Mouse (Mus musculus) kidney, embryonic 15.5 days (tissue): ENCODE results near the gene Gm49403. TPM values are rescaled to one million over a fixed set of nuclear protein-coding genes. Genes with fewer than 3 reads are reported as not detected.
"Not testable (repeated sequence)": the region's sequence is repeated elsewhere in the genome, so short reads cannot be mapped to it uniquely, and the experiment has no call there.

Source experiments
- ATAC-seq: fragments of 200-750 bp; cut with Nextera tagmentation; replicated peaks from 2 replicates; pipeline ENCODE4 v1.8.0; 2017; ENCODE audit warnings: moderate TSS enrichment; ENCODE audit not compliant: low FRiP score
- H3K27ac ChIP-seq: fragments of 300-500 bp; sonication (generic); 2 replicates; pipeline ENCODE4 v1.5.1; 2015; ENCODE audit warnings: mild to moderate bottlenecking, inconsistent platforms
- H3K27me3 ChIP-seq: fragments of 300-500 bp; sonication (generic); 2 replicates; pipeline ENCODE4 v1.6.1; 2015; ENCODE audit warnings: inconsistent platforms
- H3K36me3 ChIP-seq: fragments of 300-500 bp; sonication (generic); 2 replicates; pipeline ENCODE4 v1.6.1; 2015; ENCODE audit warnings: inconsistent platforms
- H3K4me1 ChIP-seq: fragments of 300-500 bp; sonication (generic); 2 replicates; pipeline ENCODE4 v1.6.1; 2015; ENCODE audit warnings: inconsistent platforms
- H3K4me2 ChIP-seq: fragments of 300-500 bp; sonication (generic); 2 replicates; pipeline ENCODE4 v1.6.1; 2015; ENCODE audit warnings: moderate library complexity, mild to moderate bottlenecking, inconsistent platforms
- H3K4me3 ChIP-seq: fragments of 300-500 bp; sonication (generic); replicated peaks from 2 replicates; pipeline ENCODE4 v1.5.1; 2015; ENCODE audit warnings: mild to moderate bottlenecking, inconsistent platforms
- H3K9ac ChIP-seq: fragments of 300-500 bp; sonication (generic); 2 replicates; pipeline ENCODE4 v1.6.1; 2015; ENCODE audit warnings: mild to moderate bottlenecking, inconsistent platforms
- H3K9me3 ChIP-seq: fragments of 300-500 bp; sonication (generic); replicated peaks from 2 replicates; pipeline ENCODE4 v1.6.1; 2016; ENCODE audit warnings: inconsistent platforms
- WGBS: fragments of 180-500 bp; shearing (Covaris S2); methylation state at CpG from one replicate; pipeline ENCODE4 v1.1.7; 2015; ENCODE audit warnings: mixed read lengths; 5-methylcytosine and 5-hydroxymethylcytosine counted together
- polyA plus RNA-seq: library from polyadenylated mRNA; unstranded; fragments of >200 nt; fragmentation: Nextera tagmentation; extraction: Ambion mirVana; gene quantifications from 2 replicates; pipeline ENCODE4 v1.2.1, GENCODE M21; 2015

The Gm49403 gene
- polyA plus RNA-seq, 1 experiment from 2014 or later = not detected

DNA sequence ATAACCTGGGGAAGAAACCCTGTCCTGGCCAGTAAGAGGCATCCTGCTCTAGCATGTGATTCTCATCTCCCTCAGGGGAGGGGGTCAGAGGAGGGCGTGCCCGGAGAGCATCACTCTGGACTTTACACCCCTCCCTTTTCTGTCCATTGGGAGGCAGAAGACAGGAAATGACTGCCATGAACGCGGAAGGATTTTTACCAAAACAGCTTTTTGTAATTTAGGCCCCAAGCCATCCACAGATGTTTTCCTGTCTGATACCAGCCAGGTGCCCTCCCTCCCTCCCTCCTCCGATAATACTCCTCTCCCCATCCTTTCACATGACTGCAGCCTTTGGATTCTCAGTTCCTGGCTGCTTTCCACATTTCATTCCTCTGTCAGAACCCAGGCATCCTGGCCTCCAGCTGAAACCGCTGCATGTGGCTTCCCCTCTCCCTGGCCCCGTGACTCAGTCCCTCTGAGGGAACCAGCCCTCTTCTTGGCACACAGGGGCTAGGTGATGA, 33.3 kb upstream of the Gm49403 start, which contains the start of gene Lrrn4cl:
TSS of gene Lrrn4cl (plus strand) at position 367 of the 500 bp plus-strand sequence.
- Histone ChIP-seq H3K9ac (0 out of 2 replicates have a peak within 1 kb of the TSS, but pooled peaks have one; percentile 3), H3K4me2 (peak within 1 kb of the TSS; percentile 12; the same call in 1 of the 2 replicates), H3K4me1 (peaks cover 8% of the 10 kb centered on the region), H3K36me3 (peaks cover 32% of the 10 kb centered on the region), H3K4me3 (no peak within 1 kb of the TSS), H3K27ac (no peak within 1 kb of the TSS), H3K27me3 (no peaks in the 10 kb centered on the region), H3K9me3 (no peaks in the 10 kb centered on the region)
- ATAC-seq = peak; percentile 78; the same call in 1 of the 2 replicates
- WGBS = 30% methylated on average over 7 of the region's 7 CpGs

DNA sequence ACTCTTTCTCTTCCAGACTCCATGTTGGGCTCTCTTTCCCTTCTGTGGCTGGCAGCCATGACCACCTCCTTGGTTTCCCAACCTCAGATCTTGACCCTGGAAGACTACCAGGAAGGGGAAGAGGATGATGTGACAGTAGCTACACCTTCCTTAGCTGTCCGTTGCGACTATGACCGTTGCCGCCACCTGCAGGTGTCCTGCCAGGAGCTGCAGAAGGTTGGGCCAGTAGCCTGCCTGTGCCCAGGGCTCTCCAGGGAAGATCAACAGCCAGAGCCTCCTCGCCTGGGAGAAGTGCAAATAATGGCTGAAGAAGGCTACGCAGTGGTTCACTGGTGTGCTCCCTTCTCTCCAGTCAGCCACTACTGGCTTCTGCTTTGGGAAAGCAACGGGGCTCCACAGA, 32.1 kb upstream of the Gm49403 start:
- Histone ChIP-seq H3K27me3 (no peaks in the 10 kb centered on the region), H3K4me2 (no peak overlapping the region), H3K4me3 (no peak overlapping the region), H3K9ac (no peak overlapping the region), H3K36me3 (peaks cover 20% of the 10 kb centered on the region), H3K27ac (no peak overlapping the region), H3K4me1 (peaks cover 8% of the 10 kb centered on the region), H3K9me3 (no peaks in the 10 kb centered on the region)
- 49% methylated on average over 7 of the region's 7 CpGs for WGBS
- ATAC-seq = no peak

DNA sequence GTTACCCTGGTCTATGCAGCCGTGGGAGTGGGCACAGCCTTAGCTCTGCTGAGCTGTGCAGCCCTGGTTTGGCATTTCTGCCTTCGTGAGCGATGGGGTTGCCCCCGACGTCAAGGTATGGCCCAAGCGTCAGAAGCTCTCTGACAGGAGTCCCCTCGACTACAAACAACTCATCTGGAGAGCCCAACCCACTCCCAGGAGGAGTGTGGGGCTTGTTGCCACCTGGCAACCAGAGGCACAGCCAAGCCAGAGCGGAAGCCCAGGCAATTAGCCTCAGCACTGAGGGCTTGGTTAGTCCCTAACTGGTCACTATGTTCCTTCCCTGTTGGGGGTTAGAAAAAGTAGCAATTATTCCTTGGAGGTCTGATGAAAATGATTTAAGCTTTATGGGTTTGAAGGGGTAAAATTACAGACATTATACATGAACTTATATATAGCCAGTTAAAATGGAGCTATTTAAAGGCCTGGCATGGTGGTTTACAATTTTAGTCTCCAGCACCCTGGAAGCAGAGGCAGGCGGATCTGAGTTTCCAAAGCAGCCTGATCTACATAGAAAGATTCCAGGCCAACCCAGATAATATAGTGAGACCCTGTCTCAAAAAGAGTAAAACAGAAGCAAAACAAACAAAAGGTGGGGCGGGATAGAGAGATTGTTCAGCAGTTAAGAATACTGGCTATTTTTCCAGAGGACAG, 31.3 kb upstream of the Gm49403 start:
- ATAC-seq = no peak
- H3K4me2 ChIP-seq = no peak overlapping the region
- WGBS = 61% methylated on average over 10 of the region's 10 CpGs

DNA sequence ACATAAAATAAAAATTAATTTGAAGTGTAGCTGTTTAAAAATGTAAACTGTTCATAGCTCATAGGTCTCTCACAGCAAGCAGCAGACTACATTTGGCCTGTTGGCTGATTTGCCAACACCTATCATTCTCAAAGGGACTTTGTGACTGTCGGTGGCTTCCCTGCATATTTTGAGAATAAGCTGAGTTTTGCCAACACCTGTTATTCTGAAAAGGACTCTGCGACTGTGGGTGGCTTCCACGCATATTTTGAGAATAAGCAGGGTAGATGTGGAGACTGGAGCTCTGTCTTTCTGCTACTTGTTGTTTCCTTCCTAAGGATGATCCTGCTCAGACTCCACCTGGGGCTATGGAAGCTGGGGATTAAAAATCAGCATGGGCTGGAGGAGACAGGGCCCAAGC, 30.6 kb upstream of the Gm49403 start:
- Histone ChIP-seq H3K9me3 (no peaks in the 10 kb centered on the region), H3K27ac (no peak overlapping the region), H3K4me3 (no peak overlapping the region), H3K4me2 (no peak overlapping the region), H3K36me3 (peaks cover 7% of the 10 kb centered on the region), H3K27me3 (no peaks in the 10 kb centered on the region), H3K4me1 (peaks cover 8% of the 10 kb centered on the region), H3K9ac (no peak overlapping the region)
- no peak for ATAC-seq
- WGBS = 82% methylated on average over 3 of the region's 3 CpGs

More for the DNA sequence above, 31.3 kb upstream of the Gm49403 start:
- H3K36me3 ChIP-seq = peaks cover 13% of the 10 kb centered on the region
- no peak overlapping the region for H3K4me3 ChIP-seq
- peaks cover 8% of the 10 kb centered on the region for H3K4me1 ChIP-seq
- H3K27me3 ChIP-seq = no peaks in the 10 kb centered on the region
- H3K9ac ChIP-seq = no peak overlapping the region
- no peak overlapping the region for H3K27ac ChIP-seq
- no peaks in the 10 kb centered on the region for H3K9me3 ChIP-seq

DNA sequence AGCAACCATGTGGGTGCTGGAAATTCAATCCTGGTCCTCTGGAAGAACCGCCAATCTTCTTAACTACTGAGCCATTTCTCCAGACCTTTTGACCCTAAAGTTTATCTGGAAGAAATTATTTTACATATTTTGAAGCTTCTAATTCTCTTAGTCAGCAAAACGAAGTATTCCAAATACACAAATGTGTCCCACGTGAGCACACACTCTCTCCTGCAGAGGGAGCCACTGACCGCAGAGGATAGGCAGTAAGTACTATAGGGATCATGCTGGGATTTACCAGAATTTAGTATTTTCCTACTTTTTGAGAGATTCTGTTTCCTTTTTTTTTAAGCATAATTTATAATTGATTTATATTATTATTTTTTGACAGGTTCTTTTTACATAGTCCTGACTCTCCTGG, 26.0 kb upstream of the Gm49403 start:
- ATAC-seq = no peak
- Histone ChIP-seq H3K4me1 (no peaks in the 10 kb centered on the region), H3K27ac (no peak overlapping the region), H3K36me3 (no peaks in the 10 kb centered on the region), H3K9me3 (no peaks in the 10 kb centered on the region), H3K27me3 (no peaks in the 10 kb centered on the region), H3K4me2 (no peak overlapping the region), H3K9ac (no peak overlapping the region), H3K4me3 (no peak overlapping the region)
- WGBS = 51% methylated on average over 4 of the region's 4 CpGs

DNA sequence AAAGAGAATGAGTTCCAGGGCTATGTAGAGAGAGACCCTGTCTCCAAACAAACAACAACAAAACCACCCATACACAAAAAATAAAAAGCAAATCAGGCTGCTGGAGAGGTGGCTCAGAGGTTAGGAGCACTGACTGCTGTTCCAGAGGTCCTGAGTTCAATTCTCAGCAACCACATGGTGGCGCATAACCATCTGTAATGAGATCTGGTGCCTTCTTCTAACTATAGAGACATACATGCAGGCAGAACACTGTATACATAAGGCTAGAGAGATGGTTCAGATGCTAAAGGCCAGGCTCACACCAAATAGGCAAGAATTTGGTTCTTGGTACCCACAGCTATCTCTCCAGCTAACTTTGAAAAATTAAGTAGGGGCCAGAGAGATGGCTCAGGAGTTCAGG, 24.7 kb upstream of the Gm49403 start:
- WGBS = 21% methylated on average over 1 of the region's 1 CpGs
- Histone ChIP-seq H3K9me3 (no peaks in the 10 kb centered on the region), H3K27me3 (no peaks in the 10 kb centered on the region), H3K9ac (no peak overlapping the region), H3K36me3 (no peaks in the 10 kb centered on the region), H3K27ac (no peak overlapping the region), H3K4me3 (no peak overlapping the region), H3K4me2 (no peak overlapping the region), H3K4me1 (no peaks in the 10 kb centered on the region)
- no peak for ATAC-seq

DNA sequence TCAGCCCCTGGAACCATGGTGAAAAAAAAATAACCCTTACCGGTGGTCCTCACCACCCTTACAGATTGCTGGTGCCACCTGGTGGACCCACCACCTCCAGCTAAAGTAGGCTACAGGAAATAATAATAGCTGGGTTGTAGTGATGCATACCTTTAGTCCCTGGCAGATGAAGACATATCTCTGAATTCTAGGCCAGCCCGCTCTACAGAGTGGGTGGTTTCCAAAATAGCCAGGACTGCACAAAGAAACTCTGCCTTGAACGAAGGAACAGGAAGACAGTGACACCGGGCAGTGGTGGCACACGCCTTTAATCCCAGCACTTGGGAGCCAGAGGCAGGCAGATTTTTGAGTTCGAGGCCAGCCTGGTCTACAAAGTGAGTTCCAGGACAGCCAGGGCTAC, 19.5 kb upstream of the Gm49403 start:
- WGBS = 83% methylated on average over 6 of the region's 6 CpGs
- Histone ChIP-seq H3K9ac (no peak overlapping the region), H3K27me3 (no peaks in the 10 kb centered on the region), H3K27ac (no peak overlapping the region), H3K4me1 (no peaks in the 10 kb centered on the region), H3K36me3 (no peaks in the 10 kb centered on the region), H3K4me3 (no peak overlapping the region), H3K4me2 (no peak overlapping the region), H3K9me3 (no peaks in the 10 kb centered on the region)
- ATAC-seq = no peak

DNA sequence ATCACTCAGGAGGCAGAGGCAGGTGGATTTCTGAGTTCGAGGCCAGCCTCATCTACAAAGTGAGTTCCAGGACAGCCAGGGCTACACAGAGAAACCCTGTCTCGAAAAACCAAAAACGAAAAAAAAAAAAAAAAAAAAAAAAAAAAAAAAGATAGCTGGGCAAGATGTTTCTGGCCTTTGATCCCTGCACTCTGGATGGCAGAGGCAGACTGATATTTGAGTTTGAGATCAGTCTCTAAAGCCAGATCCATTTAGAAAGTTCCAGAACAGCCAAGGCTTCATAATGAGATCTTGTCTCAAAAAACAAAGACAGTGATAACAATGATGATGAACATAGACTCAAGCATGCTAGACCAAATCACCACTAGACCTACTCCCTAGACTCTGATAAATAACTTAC, 13.3 kb upstream of the Gm49403 start:
- H3K4me3 ChIP-seq = 0 out of 2 replicates have a peak overlapping the region, but pooled peaks have one; percentile 81
- H3K27me3 ChIP-seq, H3K9me3 ChIP-seq, ATAC-seq, H3K27ac ChIP-seq, H3K9ac ChIP-seq: not testable (repeated sequence)
- peak overlapping the region; percentile 79 for H3K4me2 ChIP-seq
- 87% methylated on average over 3 of the region's 3 CpGs for WGBS
- H3K36me3 ChIP-seq = peaks cover 24% of the 10 kb centered on the region
- H3K4me1 ChIP-seq = peaks cover 13% of the 10 kb centered on the region

DNA sequence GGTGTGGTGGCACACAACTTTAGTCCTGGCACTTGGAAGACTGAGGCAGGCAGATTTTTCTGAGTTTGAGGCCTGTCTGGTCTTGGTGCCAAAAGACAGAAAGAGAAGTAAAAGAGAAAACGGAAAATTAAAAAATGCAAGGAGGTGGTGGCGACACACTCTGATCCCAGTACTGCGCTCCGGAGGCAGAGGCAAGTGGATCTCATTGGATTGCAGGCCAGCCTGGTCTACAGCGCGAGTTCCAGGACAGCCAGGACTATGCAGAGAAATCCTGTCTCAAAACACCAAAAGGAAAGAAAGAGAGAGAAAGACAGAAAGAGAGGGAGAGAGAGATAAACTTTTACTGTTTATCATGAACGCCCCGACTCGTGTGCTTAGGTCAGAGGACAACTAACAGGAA, 12.9 kb upstream of the Gm49403 start:
- H3K9me3 ChIP-seq = no peaks in the 10 kb centered on the region
- 53% methylated on average over 9 of the region's 9 CpGs for WGBS
- peak overlapping the region; percentile 81 for H3K27ac ChIP-seq
- peak overlapping the region; percentile 81 for H3K4me3 ChIP-seq
- peak overlapping the region; percentile 79 for H3K4me2 ChIP-seq
- peaks cover 13% of the 10 kb centered on the region for H3K4me1 ChIP-seq
- peaks cover 28% of the 10 kb centered on the region for H3K36me3 ChIP-seq
- H3K27me3 ChIP-seq = no peaks in the 10 kb centered on the region
- ATAC-seq = peak; percentile 55
- H3K9ac ChIP-seq = peak overlapping the region; percentile 92

DNA sequence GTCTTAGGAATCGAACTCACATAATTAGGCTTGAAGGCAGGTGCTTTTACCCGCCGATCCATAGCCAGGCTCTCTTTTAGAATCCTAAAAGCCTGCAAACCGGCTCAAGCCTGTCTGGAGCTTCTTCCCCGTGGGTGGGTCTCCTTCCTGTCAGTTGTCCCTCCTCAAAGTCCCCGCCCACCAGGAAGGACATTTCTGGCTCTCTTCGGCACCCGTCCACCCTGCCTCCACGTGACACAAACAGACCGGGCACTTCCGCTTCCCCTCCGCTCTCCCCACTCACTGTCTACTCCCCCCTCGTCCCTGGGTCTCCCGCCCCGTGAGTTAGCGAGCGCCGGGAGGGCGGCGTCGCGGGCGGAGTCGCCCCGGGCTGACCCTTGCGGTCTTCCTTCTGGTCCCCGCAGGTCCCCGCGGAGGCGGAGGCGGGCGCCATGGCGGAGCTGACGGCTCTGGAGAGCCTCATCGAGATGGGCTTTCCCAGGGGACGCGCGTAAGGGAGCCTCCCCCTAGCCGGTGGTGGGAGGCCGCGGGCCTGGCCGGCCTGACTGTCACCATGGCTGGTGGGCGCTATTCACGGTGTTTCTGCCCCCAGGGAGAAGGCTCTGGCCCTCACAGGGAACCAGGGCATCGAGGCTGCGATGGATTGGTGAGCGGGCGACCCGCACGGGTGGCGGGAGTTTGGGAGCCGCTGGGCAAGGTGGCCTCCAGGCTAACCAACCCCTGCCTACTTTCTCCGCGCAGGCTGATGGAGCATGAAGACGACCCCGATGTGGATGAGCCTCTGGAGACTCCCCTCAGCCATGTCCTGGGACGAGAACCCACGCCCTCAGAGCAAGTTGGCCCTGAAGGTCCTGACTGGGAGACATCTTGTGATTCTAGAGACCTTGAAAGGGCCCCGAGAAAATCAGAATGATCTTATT, 12.2 kb upstream of the Gm49403 start, which contains the start of gene Ubxn1:
TSS of gene Ubxn1 (plus strand) at position 230 of the 920 bp plus-strand sequence.
- H3K27ac ChIP-seq = peak within 1 kb of the TSS; percentile 86
- peak within 1 kb of the TSS; percentile 79 for H3K4me2 ChIP-seq
- H3K4me1 ChIP-seq = peaks cover 13% of the 10 kb centered on the region
- peak within 1 kb of the TSS; percentile 92 for H3K9ac ChIP-seq
- peak; percentile 97 for ATAC-seq
- peaks cover 35% of the 10 kb centered on the region for H3K36me3 ChIP-seq
- WGBS = under 1% methylated on average over 59 of the region's 59 CpGs
- no peaks in the 10 kb centered on the region for H3K27me3 ChIP-seq
- no peaks in the 10 kb centered on the region for H3K9me3 ChIP-seq
- H3K4me3 ChIP-seq = peak within 1 kb of the TSS; percentile 81

DNA sequence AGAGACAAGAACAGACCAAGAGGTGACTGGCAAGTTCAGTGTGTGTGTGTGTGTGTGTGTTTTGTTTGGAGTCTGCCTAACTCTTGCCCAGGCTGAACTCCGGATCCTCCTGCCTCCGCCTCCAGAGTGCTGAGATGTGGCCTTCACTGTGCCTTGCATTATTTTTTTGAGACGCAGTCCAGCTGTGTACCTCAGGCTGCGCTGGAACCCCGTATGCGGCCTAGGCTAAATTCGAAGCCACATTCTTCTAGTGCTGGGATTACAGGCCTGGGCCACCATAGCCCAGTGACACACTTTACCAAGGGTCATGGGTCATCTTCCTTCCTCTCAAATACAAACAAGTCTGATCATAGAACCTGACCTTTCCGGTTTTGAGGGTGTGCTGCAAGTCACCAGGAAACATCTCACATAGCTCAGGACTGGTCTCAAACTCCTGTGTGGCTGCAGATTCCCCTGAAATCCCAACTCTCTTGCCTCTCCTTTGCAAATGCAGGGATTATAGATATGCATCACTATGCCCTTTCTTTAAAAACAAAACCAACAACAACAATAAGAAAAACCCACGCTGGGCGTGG, 11.4 kb upstream of the Gm49403 start:
- ATAC-seq = no peak
- peak overlapping the region; percentile 86 for H3K27ac ChIP-seq
- no peaks in the 10 kb centered on the region for H3K27me3 ChIP-seq

More for the DNA sequence above, 11.4 kb upstream of the Gm49403 start:
- 60% methylated on average over 10 of the region's 10 CpGs for WGBS
- peaks cover 44% of the 10 kb centered on the region for H3K36me3 ChIP-seq
- H3K9ac ChIP-seq = peak overlapping the region; percentile 92
- peak overlapping the region; percentile 79 for H3K4me2 ChIP-seq
- no peaks in the 10 kb centered on the region for H3K9me3 ChIP-seq
- H3K4me3 ChIP-seq = peak overlapping the region; percentile 81
- peaks cover 13% of the 10 kb centered on the region for H3K4me1 ChIP-seq
